Mouse (Mus musculus): ENCODE results near the gene Slain1. TPM values are rescaled to one million over a fixed set of nuclear protein-coding genes. Genes with fewer than 3 reads are reported as not detected.

Gene Slain1
- polyA plus RNA-seq, 1 experiment from 2014 or later = 4.6 TPM

DNA sequence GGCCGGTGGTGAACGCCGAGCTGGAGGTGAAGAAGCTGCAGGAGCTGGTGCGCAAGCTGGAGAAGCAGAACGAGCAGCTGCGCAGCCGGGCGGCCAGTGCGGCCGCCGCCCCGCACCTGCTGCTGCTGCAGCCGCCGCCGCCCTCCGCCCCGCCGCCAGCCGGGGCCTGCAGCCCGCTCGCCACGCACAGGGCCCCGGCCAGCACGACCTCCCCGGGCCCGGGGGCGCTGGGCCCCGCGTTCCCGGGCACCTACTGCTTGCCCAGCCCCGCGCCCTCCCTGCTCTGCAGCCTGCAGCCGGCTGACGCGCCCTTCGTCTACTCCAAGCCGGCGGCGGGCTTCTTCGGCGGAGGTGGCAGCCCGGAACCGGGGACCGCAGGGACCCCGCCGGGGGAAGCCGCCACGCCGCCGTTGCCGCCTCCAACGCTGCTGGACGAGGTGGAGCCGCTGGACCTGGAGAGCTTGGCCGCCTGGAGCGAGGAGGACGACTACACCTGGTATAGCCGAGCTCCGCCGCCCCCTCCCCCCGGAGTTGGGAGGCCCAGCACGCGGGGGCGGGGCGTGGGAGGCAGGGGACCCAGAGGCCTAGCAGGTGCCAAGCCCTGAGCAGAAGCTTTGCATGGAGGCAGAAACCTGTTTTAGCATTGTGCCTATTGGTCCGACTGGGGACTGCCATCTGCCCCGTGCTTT lies 529 bp downstream of the Slain1 start:
- no peaks in the 10 kb centered on the region for H3K36me3 ChIP-seq
- H3K4me3 ChIP-seq = peak overlapping the region; percentile 99
- no peaks in the 10 kb centered on the region for H3K9me3 ChIP-seq (replicated peaks)
- peaks cover 60% of the 10 kb centered on the region for H3K4me1 ChIP-seq
- peak; percentile 75 for DNase-seq (ENCODE audit: low spot score)
- peak overlapping the region; percentile 97 for H3K27ac ChIP-seq (replicated peaks)
- no peaks in the 10 kb centered on the region for H3K27me3 ChIP-seq (ENCODE audit: low read depth, poor library complexity, severe bottlenecking)
- WGBS = under 1% methylated on average over 59 of the region's 67 CpGs

DNA sequence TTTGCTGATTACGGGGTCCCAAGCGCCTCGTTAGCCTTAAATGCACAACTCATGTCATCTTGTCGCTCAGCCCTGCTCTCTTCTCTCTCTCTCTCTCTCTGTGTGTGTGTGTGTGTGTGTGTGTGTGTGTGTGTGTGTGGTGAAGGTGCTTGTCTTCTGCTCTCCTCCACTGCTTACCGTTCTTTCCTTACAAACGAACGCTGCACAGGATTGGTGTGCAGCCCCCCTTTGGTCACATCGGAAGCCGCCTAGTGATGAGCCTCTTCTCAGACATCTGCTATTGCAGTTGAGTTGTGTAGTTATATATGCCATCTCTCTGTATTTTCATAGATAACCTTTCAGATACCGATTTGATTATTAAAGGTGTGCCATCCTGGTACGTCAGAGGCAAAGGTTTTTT lies 1.1 kb downstream of the Slain1 start:
- H3K36me3 ChIP-seq = no peaks in the 10 kb centered on the region
- no peaks in the 10 kb centered on the region for H3K9me3 ChIP-seq (replicated peaks)
- no peaks in the 10 kb centered on the region for H3K27me3 ChIP-seq (ENCODE audit: low read depth, poor library complexity, severe bottlenecking)
- no peak for DNase-seq (ENCODE audit: low spot score)
- 5% methylated on average over 11 of the region's 11 CpGs for WGBS
- H3K4me3 ChIP-seq = peak overlapping the region; percentile 99
- H3K27ac ChIP-seq (replicated peaks) = peak overlapping the region; percentile 97
- H3K4me1 ChIP-seq = peaks cover 63% of the 10 kb centered on the region

DNA sequence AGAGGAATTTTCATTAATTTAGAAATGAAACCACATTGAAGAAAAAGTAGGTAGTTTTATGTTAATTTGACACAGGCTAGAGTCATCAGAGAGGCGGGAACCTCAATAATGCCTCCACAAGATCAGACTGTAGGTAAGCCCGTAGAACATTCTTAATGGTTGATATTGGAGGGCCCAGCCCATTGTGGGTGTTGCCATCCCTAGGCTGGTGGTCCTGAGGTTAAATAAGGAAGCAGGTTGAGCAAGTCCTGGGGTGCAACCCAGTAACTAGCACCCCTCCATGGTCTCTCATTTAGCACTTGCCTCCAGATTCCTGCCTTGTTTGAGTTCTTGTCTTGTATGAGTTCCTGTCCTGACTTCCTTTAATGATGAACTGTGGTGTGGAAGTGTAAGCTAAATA lies 1.5 kb downstream of the Slain1 start:
- 64% methylated on average over 2 of the region's 2 CpGs for WGBS
- Histone ChIP-seq H3K36me3 (no peaks in the 10 kb centered on the region), H3K27ac (replicated peaks) (no peak overlapping the region), H3K27me3 (ENCODE audit: low read depth, poor library complexity, severe bottlenecking) (no peaks in the 10 kb centered on the region), H3K9me3 (replicated peaks) (no peaks in the 10 kb centered on the region), H3K4me1 (peaks cover 68% of the 10 kb centered on the region), H3K4me3 (peak overlapping the region; percentile 99)
- no peak for DNase-seq (ENCODE audit: low spot score)

DNA sequence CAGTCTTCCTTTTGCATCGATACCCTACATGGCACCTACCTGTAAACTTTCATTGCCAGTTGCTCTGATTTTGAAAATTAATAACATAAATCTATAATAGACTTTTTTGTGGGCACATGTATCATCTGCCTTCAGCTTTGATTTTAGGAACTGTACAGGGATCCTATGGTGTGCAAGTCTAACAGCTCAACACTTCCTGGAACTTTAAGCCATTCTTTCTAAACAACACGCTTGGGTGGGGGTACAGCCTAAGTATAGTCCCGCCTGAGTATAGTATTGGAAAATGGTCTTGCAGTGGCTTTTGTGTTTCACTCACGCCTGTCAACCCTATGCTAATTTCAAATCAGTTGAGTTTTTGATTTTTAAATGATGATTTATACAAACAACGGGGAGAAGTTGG lies 2.5 kb downstream of the Slain1 start:
- peaks cover 8% of the 10 kb centered on the region for H3K36me3 ChIP-seq
- no peak overlapping the region for H3K27ac ChIP-seq (replicated peaks)
- peaks cover 65% of the 10 kb centered on the region for H3K4me1 ChIP-seq
- H3K4me3 ChIP-seq = no peak overlapping the region
- DNase-seq (ENCODE audit: low spot score) = no peak
- 87% methylated on average over 5 of the region's 5 CpGs for WGBS
- no peaks in the 10 kb centered on the region for H3K27me3 ChIP-seq (ENCODE audit: low read depth, poor library complexity, severe bottlenecking)
- no peaks in the 10 kb centered on the region for H3K9me3 ChIP-seq (replicated peaks)

DNA sequence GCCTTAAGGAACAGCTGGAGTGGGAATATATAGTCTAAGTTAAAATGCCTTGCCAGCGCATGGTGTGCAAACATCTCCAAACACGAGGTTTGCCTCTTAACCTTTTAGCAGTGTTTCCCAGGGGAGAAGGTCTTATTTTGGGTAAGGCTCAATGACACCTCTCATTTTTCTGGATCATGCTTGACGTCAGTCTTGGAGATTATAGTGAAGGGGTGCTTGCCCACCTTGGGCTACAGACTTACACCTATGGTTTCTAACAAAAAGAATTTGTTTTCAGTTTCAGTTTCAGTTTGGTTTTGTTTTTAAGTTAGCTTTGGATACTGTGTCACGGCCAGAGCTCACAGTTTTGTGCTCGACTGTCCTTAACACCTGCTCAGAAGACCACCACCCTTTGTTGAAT lies 3.8 kb downstream of the Slain1 start:
- 73% methylated on average over 5 of the region's 5 CpGs for WGBS
- no peak for DNase-seq (ENCODE audit: low spot score)
- no peak overlapping the region for H3K27ac ChIP-seq (replicated peaks)

DNA sequence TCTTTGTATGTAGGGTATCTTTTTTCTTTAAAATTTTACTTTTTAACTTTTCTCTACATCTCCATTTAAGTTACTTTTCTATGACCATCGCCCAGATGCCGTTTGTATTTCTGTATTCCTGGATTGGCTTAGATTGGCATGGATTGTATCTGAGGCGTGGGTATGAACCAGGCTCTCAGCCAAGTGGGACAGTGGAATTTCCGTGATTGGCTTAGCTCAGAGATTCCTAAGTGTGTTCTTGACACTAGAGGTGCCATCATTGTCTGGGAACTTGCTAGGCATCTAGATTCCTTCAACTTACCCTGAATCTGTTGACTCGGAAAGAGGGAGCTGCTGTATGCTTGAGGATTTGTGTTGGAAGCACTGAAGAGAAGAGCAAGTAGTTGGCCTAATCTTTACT lies 5.4 kb downstream of the Slain1 start:
- peaks cover 40% of the 10 kb centered on the region for H3K4me1 ChIP-seq
- H3K36me3 ChIP-seq = peaks cover 27% of the 10 kb centered on the region
- no peak overlapping the region for H3K4me3 ChIP-seq
- H3K27ac ChIP-seq (replicated peaks) = no peak overlapping the region
- DNase-seq (ENCODE audit: low spot score) = no peak
- no peaks in the 10 kb centered on the region for H3K9me3 ChIP-seq (replicated peaks)
- no peaks in the 10 kb centered on the region for H3K27me3 ChIP-seq (ENCODE audit: low read depth, poor library complexity, severe bottlenecking)
- WGBS = 78% methylated on average over 5 of the region's 5 CpGs

More for the DNA sequence above, 3.8 kb downstream of the Slain1 start:
- H3K4me1 ChIP-seq = peaks cover 53% of the 10 kb centered on the region
- no peak overlapping the region for H3K4me3 ChIP-seq
- no peaks in the 10 kb centered on the region for H3K27me3 ChIP-seq (ENCODE audit: low read depth, poor library complexity, severe bottlenecking)
- peaks cover 20% of the 10 kb centered on the region for H3K36me3 ChIP-seq
- H3K9me3 ChIP-seq (replicated peaks) = no peaks in the 10 kb centered on the region

DNA sequence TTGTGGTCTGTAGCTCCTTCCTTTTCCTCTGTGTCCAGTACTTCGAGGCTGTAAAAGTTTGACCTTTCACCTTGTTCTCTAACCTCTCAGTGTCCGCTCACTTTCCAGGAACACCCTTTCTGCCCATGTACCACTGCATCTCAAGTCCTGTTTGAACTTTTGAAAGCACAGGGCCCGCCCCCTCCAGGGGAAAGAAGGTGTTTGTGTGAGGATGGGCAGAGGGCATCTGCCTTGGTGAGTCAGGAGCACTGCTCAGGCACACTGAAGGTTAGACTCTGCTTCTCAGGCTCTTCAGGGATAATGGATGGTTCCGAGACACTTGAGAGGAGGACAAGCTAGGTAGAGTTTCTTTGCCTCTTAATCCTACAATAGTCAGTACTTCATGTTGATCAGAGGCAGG lies 7.8 kb downstream of the Slain1 start:
- Histone ChIP-seq H3K4me3 (no peak overlapping the region), H3K27ac (replicated peaks) (no peak overlapping the region), H3K27me3 (ENCODE audit: low read depth, poor library complexity, severe bottlenecking) (no peaks in the 10 kb centered on the region), H3K4me1 (peaks cover 20% of the 10 kb centered on the region; the same call in 1 of the 2 replicates), H3K9me3 (replicated peaks) (no peaks in the 10 kb centered on the region), H3K36me3 (peaks cover 47% of the 10 kb centered on the region)
- no peak for DNase-seq (ENCODE audit: low spot score)
- WGBS = 89% methylated on average over 4 of the region's 4 CpGs

DNA sequence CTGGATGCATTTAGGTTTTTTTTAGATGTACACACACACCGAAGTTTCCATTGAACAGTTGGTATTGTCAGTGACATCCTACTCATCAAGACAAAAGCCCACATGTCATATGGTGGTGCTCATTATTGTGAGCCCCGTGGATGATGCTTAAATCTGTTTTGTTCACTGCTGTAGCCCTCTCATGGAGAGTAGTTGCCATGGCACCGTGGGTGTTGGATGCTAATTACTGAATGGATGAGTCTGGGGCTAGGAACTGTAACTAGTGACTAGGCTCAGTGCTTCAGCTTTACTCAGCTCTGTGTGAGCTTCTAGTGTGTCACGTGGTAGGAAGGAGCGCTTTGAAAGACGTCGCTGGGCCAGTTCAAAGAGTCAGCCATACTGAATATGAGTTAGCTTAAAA lies 13.0 kb downstream of the Slain1 start:
- H3K36me3 ChIP-seq = peaks cover 46% of the 10 kb centered on the region
- DNase-seq (ENCODE audit: low spot score) = no peak
- H3K9me3 ChIP-seq (replicated peaks) = no peaks in the 10 kb centered on the region
- peaks cover 6% of the 10 kb centered on the region; the same call in 1 of the 2 replicates for H3K4me1 ChIP-seq
- no peak overlapping the region for H3K27ac ChIP-seq (replicated peaks)
- no peaks in the 10 kb centered on the region for H3K27me3 ChIP-seq (ENCODE audit: low read depth, poor library complexity, severe bottlenecking)
- WGBS = 79% methylated on average over 7 of the region's 7 CpGs
- no peak overlapping the region for H3K4me3 ChIP-seq

DNA sequence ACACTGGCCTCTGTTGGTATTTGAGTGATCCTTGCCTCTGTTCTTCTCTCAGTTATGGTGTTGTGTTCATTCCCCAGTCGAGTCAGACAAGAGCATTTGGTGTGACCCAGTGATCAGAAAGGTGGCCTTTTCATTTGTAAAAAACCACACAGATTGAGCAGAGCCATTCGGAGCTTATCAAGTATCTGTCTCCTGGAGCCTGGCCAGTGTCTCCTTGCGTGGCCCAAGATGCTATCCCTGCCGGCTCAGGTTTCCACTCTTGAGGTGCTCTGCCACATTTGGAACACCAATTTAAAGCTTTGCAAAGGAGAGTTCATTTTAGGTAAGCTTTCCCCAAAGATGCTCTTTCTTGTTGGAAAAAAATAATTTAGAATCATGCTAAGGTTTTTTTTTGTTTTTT lies 14.4 kb downstream of the Slain1 start:
- Histone ChIP-seq H3K4me1 (peaks cover 6% of the 10 kb centered on the region; the same call in 1 of the 2 replicates), H3K9me3 (replicated peaks) (peaks cover 2% of the 10 kb centered on the region; the same call in 1 of the 2 replicates)
- 88% methylated on average over 4 of the region's 4 CpGs for WGBS

DNA sequence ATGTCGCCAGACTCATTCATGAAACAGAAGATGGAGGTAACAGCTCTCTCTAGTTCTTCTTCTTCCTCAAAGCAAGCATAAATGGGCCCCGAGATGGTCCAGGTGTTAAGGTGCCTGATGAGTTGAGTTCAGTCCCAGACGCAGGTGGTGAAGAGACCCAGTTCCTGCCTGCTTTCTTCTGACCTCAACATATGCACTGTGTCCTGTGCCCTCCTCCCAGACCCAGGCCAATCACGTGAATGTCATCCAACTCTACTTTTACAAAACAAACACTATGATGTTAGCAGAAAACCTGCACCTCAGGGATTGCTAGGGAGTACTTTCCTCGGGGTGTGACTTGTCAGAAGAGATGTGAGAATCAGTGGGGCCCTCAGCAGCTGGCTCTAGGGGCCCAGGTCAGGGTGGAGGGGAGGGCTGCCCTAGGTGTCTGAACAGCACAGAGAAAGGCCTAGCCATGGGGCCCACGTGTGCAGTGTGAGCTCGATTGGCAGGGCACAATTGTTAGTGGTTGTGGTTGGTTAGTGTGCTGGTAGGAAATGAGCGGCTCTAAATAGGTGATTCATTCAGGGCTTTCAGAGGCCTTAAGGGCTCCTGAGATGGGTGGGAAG lies 16.4 kb downstream of the Slain1 start:
- Histone ChIP-seq H3K9me3 (replicated peaks) (peaks cover 4% of the 10 kb centered on the region; the same call in 1 of the 2 replicates), H3K4me3 (no peak overlapping the region), H3K36me3 (peaks cover 51% of the 10 kb centered on the region), H3K27me3 (ENCODE audit: low read depth, poor library complexity, severe bottlenecking) (no peaks in the 10 kb centered on the region), H3K4me1 (peaks cover 6% of the 10 kb centered on the region; the same call in 1 of the 2 replicates), H3K27ac (replicated peaks) (no peak overlapping the region)
- DNase-seq (ENCODE audit: low spot score) = no peak
- whole genome bisulfite sequencing = 88% methylated on average over 8 of the region's 8 CpGs

More for the DNA sequence above, 14.4 kb downstream of the Slain1 start:
- no peak overlapping the region for H3K4me3 ChIP-seq
- no peak for DNase-seq (ENCODE audit: low spot score)
- peaks cover 49% of the 10 kb centered on the region for H3K36me3 ChIP-seq
- H3K27ac ChIP-seq (replicated peaks) = no peak overlapping the region
- H3K27me3 ChIP-seq (ENCODE audit: low read depth, poor library complexity, severe bottlenecking) = no peaks in the 10 kb centered on the region

DNA sequence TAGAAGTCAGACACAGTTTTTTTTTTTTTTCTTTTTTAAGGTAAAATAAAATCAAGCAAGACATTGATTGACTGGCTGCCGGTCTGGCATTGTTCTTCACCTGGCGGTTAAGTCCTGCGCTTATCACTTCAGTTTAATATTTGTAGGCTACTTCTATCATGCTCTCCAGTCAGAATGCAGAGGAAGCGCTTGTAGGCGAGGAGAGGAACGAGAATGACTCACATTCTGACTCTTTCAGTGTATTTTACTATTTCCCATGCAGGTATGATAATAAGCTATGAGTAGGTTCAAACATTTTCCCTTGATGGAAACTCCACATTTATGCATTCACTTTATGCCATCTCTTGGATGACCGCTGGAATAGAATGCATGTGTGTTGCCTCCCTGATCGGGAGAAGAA lies 17.0 kb downstream of the Slain1 start:
- Histone ChIP-seq H3K27ac (replicated peaks) (no peak overlapping the region), H3K36me3 (peaks cover 49% of the 10 kb centered on the region), H3K4me1 (peaks cover 6% of the 10 kb centered on the region; the same call in 1 of the 2 replicates), H3K9me3 (replicated peaks) (peaks cover 4% of the 10 kb centered on the region; the same call in 1 of the 2 replicates), H3K4me3 (no peak overlapping the region), H3K27me3 (ENCODE audit: low read depth, poor library complexity, severe bottlenecking) (no peaks in the 10 kb centered on the region)
- WGBS = 93% methylated on average over 8 of the region's 8 CpGs
- DNase-seq (ENCODE audit: low spot score) = no peak

DNA sequence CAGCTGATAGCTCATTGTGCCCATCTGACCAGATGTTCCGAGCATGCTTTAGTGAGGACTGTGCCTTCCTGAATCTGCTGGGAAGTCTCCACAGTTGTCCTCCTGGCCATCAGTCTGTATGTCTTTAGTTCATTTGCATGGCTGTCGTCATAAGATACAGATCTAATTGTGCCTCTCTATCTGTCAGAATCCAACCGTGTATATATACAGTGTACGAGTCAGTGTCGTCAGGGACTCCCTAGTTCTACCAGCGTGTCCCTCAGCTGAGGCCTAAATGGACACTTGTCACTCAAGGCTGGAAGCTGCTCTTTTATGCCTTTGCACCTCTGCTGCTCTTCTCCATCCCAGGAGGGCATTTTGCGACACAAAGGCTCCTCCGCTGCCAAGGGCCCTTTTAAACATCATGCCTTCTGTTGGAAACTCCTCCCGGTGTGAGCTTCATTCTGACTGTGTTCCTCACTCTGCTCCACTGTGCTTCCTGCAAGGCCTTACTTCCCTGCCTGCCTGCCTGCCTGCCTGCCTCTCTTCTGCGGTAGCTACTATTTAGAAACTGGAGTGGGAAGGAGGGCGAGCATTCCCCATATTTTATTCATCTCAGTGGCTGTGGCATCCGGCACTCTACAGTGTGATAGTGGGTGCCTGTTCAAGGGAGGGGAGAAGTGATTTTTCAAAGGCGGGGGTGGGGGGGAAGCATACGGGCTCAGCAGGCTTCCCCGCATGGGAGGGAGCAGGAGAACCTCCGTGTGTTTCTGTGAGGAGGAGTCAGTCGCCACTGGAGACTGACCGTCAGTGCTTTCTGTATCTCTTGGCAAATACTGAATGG lies 29.6 kb downstream of the Slain1 start:
- Histone ChIP-seq H3K27ac (replicated peaks) (peak overlapping the region; percentile 70), H3K4me1 (peaks cover 53% of the 10 kb centered on the region), H3K9me3 (replicated peaks) (no peaks in the 10 kb centered on the region), H3K27me3 (ENCODE audit: low read depth, poor library complexity, severe bottlenecking) (no peaks in the 10 kb centered on the region), H3K36me3 (peaks cover 7% of the 10 kb centered on the region; the same call in 1 of the 2 replicates), H3K4me3 (no peak overlapping the region)
- WGBS = 36% methylated on average over 18 of the region's 18 CpGs
- DNase-seq (ENCODE audit: low spot score) = peak; percentile 24
